Mouse (Mus musculus) hindbrain, embryonic 11.5 days (tissue): ENCODE data around the gene Gfi1b. TPM values are rescaled to one million over a fixed set of nuclear protein-coding genes. Genes with fewer than 3 reads are reported as not detected.

Source experiments
- ATAC-seq: fragments of 200-750 bp; cut with Nextera tagmentation; 2 replicates; pipeline ENCODE4 v1.8.0; 2017; ENCODE audit warnings: mild to moderate bottlenecking, moderate TSS enrichment, moderate library complexity; ENCODE audit not compliant: low FRiP score
- DNase-seq: peaks from one replicate; pipeline ENCODE4 v3.0.0-alpha.2; 2015; ENCODE audit warnings: low spot score
- H3K27ac ChIP-seq: fragments of 300-500 bp; sonication (generic); 2 replicates; pipeline ENCODE4 v1.5.1; 2014; ENCODE audit warnings: mild to moderate bottlenecking, low read depth, low read length
- H3K27me3 ChIP-seq: fragments of 300-500 bp; sonication (generic); 2 replicates; pipeline ENCODE4 v1.6.1; 2014; ENCODE audit warnings: mild to moderate bottlenecking, low read length, moderate library complexity, mixed read lengths; ENCODE audit not compliant: control insufficient read depth, insufficient read depth
- H3K36me3 ChIP-seq: fragments of 300-500 bp; sonication (generic); 2 replicates; pipeline ENCODE4 v1.6.1; 2014; ENCODE audit warnings: mild to moderate bottlenecking, low read length, moderate library complexity, mixed read lengths; ENCODE audit not compliant: control insufficient read depth, insufficient read depth
- H3K4me1 ChIP-seq: fragments of 300-500 bp; sonication (generic); replicated peaks from 2 replicates; pipeline ENCODE4 v1.6.1; 2014; ENCODE audit warnings: low read length, mixed read lengths; ENCODE audit not compliant: control insufficient read depth, insufficient read depth
- H3K4me2 ChIP-seq: fragments of 300-500 bp; sonication (generic); replicated peaks from 2 replicates; pipeline ENCODE4 v1.6.1; 2014; ENCODE audit warnings: mild to moderate bottlenecking, low read depth, low read length
- H3K4me3 ChIP-seq: fragments of 300-500 bp; sonication (generic); 2 replicates; pipeline ENCODE4 v1.5.1; 2014; ENCODE audit warnings: low read depth, low read length
- H3K9ac ChIP-seq: fragments of 300-500 bp; sonication (generic); 2 replicates; pipeline ENCODE4 v1.6.1; 2014; ENCODE audit warnings: low read depth, low read length
- H3K9me3 ChIP-seq: fragments of 300-500 bp; sonication (generic); 2 replicates; pipeline ENCODE4 v1.6.1; 2016; ENCODE audit warnings: low read length; ENCODE audit not compliant: control insufficient read depth
- WGBS: fragments of 180-500 bp; shearing (Covaris S2); extraction: QIAGEN DNeasy Blood & Tissue Kit; methylation state at CpG from one replicate; pipeline ENCODE4 v1.1.7; 2014; 5-methylcytosine and 5-hydroxymethylcytosine counted together
- polyA plus RNA-seq: library from polyadenylated mRNA; unstranded; fragments of >200 nt; fragmentation: Nextera tagmentation; extraction: Ambion mirVana; gene quantifications from 2 replicates; pipeline ENCODE4 v1.2.1, GENCODE M21; 2014

Gene Gfi1b
- polyA plus RNA-seq, 1 experiment from 2014 or later = 3.1 TPM

DNA sequence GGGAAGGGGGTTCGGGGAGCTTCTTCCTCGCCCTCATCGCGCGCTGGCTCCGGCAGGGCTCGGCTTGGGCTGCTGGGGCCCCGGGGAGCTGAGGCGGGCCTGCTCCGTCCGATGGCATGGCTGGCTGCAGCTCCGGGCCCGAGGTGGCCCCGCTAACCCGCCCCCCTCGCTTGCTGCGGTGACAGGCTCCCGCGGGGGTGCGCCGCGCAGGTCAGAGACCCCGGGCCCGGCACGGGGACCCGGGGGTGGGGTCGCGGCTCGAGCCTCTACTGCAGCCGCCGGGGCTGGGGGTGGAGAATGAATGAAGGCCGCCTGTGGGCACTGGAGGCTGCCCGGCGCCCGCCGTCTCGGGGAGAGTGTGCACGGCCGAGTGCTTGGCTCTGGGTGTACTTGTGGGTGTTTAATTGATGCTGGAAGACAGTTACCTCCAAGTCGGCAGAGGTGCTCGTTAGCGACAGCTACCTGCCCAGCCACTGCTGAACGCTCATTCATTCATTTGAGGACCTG, 19.7 kb upstream of the Gfi1b start:
- ATAC-seq (peak; percentile 72), DNase-seq (peak; percentile 61)
- no peaks in the 10 kb centered on the region for H3K9me3 ChIP-seq
- no peaks in the 10 kb centered on the region for H3K27me3 ChIP-seq
- H3K4me2 ChIP-seq = peak overlapping the region; percentile 60
- WGBS = under 1% methylated on average over 28 of the region's 43 CpGs
- peak overlapping the region; percentile 100 for H3K4me3 ChIP-seq
- peaks cover 4% of the 10 kb centered on the region; the same call in 1 of the 2 replicates for H3K4me1 ChIP-seq
- peak overlapping the region; percentile 89 for H3K27ac ChIP-seq
- peak overlapping the region; percentile 90 for H3K9ac ChIP-seq
- H3K36me3 ChIP-seq = no peaks in the 10 kb centered on the region

DNA sequence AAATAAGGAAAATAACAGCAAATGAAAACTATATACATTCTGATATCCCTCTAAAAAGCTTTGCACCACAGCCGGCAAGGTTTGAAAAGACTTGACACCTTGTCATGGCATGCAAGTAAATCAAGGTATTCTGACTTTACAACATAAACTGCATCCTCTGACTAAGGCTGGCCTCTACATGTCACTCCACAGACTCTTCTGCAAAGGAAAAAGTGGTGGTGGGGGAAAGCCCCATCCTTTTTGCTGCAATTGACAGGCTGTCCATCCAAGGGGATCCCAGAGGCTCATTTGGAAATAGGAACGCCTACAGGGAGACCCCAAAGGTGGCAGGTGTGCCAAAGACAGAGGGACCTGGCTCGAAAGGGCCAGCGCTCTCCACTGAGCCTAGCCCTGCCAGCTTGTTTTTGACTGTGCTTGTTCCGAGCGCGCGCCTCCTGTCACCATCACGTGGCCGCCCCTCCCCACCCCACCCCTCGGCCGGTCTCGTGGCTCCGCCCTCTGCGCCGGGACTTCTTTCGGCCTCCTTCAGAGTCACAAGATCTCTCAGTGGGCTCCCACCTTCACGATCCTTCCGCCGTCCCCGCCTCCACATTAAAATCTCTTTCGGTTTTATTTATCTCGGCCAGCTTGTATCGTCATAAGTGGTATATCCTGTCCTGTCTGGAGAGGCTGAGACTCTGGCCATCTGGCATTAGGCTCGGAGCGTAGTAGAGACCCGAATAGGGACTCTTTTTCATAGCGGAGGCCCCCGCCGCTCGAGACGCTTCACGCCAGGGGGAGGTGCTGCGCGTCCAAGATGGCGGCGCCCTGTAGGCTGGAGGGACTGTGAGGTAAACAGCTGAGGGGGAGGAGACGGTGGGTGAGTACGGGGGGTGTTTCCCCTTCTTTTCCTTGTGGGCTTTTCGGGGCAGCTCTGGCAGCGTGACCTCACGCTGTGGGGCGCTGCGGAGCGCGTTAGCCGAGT, 19.0 kb upstream of the Gfi1b start, which contains the start of gene Tsc1:
TSS of gene Tsc1 (plus strand) at position 768 of the 964 bp plus-strand sequence.
- H3K27ac ChIP-seq = peak within 1 kb of the TSS; percentile 89

DNA sequence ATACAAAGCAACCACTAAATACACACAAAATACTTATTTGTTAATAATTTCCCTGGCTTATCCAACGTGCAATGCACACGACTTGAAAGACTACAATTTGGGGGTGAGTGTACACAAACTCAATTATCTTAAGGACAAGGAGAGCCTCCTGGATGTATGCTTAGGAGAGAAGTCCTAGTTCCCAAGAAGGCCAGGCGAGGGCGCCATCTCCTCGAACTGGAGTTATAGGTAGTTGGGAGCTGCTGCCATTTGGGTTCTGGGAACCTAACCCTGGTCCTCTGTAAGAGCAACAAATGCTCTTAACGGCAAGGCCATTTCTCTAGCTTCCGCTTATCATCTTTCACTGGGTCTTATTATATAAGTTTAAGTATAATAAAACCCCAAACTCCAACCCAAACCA, 18.0 kb upstream of the Gfi1b start:
- 51% methylated on average over 7 of the region's 7 CpGs for WGBS
- Histone ChIP-seq H3K9me3 (no peaks in the 10 kb centered on the region), H3K4me2 (no peak overlapping the region), H3K27me3 (no peaks in the 10 kb centered on the region), H3K27ac (no peak overlapping the region), H3K4me1 (peaks cover 4% of the 10 kb centered on the region; the same call in 1 of the 2 replicates), H3K9ac (no peak overlapping the region), H3K4me3 (no peak overlapping the region), H3K36me3 (no peaks in the 10 kb centered on the region)
- peak; percentile 61 for DNase-seq
- ATAC-seq = no peak

More for the DNA sequence above, 19.0 kb upstream of the Gfi1b start, which contains the start of gene Tsc1:
- H3K9me3 ChIP-seq = no peaks in the 10 kb centered on the region
- no peaks in the 10 kb centered on the region for H3K27me3 ChIP-seq
- DNase-seq = peak; percentile 96
- H3K4me2 ChIP-seq = peak within 1 kb of the TSS; percentile 60
- 2% methylated on average over 46 of the region's 47 CpGs for whole genome bisulfite sequencing
- no peaks in the 10 kb centered on the region for H3K36me3 ChIP-seq
- peak; percentile 95 for ATAC-seq
- peak within 1 kb of the TSS; percentile 100 for H3K4me3 ChIP-seq
- peaks cover 4% of the 10 kb centered on the region; the same call in 1 of the 2 replicates for H3K4me1 ChIP-seq
- H3K9ac ChIP-seq = peak within 1 kb of the TSS; percentile 90

DNA sequence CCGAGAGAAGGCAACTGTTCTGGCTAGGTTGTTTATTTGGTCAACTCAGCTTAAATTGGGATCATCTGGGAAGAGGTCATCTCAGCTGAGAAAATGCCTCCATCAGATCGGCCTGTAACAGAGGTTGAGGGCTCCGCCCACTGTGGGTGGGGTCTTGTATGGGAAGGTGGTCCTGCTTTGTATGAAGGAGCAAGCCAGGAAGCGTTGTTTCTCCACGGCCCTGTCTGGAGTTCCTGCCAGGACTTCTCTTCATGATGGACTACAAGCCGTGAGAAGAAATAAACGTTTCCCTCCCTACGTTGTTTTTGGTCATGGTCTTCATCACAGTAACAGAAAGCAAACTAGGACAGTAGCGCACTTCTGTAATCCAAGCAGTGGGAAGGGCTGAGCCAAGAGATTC, 17.1 kb upstream of the Gfi1b start:
- DNase-seq (peak; percentile 73), ATAC-seq (no peak)
- Histone ChIP-seq H3K27me3 (no peaks in the 10 kb centered on the region), H3K4me1 (peaks cover 4% of the 10 kb centered on the region; the same call in 1 of the 2 replicates), H3K4me2 (no peak overlapping the region), H3K9ac (no peak overlapping the region), H3K27ac (no peak overlapping the region), H3K4me3 (no peak overlapping the region), H3K36me3 (no peaks in the 10 kb centered on the region), H3K9me3 (no peaks in the 10 kb centered on the region)
- WGBS = 6% methylated on average over 9 of the region's 9 CpGs

DNA sequence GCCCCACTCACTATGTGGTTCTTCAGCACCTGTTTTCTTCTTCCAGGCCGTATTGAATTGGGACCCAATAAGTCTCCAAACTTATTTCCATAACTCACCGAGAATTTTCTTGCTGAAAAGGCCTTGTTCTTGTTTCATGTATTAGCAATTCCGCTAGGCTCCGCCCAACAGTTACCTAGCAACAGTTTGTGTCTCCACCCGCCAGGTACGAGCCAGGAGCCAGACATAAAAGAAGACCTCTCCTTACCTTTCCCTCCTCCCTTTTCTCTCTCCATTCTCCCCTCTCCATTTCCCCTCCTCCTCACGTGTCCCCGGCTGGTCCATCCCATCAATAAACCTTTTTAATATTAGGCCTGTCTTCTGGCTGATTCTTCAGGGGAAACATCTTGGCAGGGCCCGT, 16.6 kb upstream of the Gfi1b start:
- 20% methylated on average over 9 of the region's 9 CpGs for WGBS
- Histone ChIP-seq H3K9ac (no peak overlapping the region), H3K4me3 (no peak overlapping the region), H3K36me3 (no peaks in the 10 kb centered on the region), H3K27me3 (no peaks in the 10 kb centered on the region), H3K4me1 (peaks cover 4% of the 10 kb centered on the region; the same call in 1 of the 2 replicates), H3K9me3 (no peaks in the 10 kb centered on the region), H3K4me2 (no peak overlapping the region), H3K27ac (no peak overlapping the region)
- DNase-seq = no peak
- no peak for ATAC-seq

DNA sequence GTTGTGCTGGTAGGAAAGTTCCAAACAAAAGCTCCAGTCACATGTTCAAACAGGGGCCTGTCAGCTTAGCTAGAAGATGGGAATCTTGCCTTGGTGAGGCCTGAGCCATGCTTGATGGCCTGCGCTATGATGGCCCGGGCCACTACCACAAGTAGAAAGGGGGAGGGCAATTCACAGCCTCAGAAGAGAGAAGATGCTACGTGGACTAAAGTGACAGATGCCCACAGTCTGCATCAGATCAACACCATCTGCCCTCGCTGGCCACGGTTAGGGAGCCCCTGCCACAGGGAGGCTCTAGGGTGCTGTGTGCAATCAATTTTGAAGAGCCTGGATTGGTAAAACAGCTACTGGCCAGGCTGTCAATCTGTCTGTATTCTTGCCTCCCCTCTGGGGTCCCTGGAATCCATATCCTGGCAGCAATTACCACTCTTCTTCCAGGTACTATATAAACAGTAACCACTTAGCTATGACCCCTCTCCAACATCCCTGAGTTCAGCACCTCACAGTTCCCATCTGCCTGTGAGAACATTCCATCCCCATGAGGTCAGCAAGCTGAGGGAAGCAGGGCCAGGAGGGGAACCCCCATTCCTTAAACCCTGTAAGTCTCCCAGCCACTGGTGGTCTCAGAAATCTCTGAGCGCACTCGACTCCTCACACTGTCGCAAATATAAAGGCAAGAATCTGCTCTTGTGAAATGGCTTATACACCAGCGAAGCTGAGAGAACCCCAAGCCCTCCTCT, 15.5 kb upstream of the Gfi1b start:
- Histone ChIP-seq H3K36me3 (no peaks in the 10 kb centered on the region), H3K27ac (no peak overlapping the region), H3K4me2 (no peak overlapping the region), H3K4me3 (no peak overlapping the region), H3K9me3 (no peaks in the 10 kb centered on the region), H3K4me1 (peaks cover 2% of the 10 kb centered on the region; the same call in 1 of the 2 replicates), H3K27me3 (no peaks in the 10 kb centered on the region), H3K9ac (no peak overlapping the region)
- DNase-seq = no peak
- ATAC-seq = no peak
- 80% methylated on average over 9 of the region's 9 CpGs for WGBS

DNA sequence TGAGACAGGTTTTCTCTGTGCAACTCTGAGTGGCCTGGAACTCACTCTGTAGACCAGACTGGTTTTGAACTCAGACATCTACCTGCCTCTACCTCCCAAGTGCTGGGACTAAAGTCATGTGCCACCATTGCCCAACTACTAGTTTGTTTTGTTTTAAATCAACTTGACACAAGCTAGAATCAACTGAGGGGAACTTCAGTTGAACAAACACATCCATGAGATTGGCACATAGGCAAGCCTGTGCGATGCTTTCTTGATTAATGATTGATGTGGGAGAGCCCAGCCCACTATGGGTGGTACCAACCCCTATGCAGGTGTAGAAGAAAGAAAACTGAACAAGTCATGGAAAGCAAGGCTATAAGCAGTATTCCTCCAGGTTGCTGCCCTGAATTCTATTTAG, 13.4 kb upstream of the Gfi1b start:
- Histone ChIP-seq H3K9me3 (no peaks in the 10 kb centered on the region), H3K4me1 (no peaks in the 10 kb centered on the region), H3K27me3 (no peaks in the 10 kb centered on the region), H3K4me2 (no peak overlapping the region), H3K9ac (no peak overlapping the region), H3K36me3 (no peaks in the 10 kb centered on the region), H3K4me3 (no peak overlapping the region), H3K27ac (no peak overlapping the region)
- no peak for DNase-seq
- WGBS = 92% methylated on average over 1 of the region's 1 CpGs
- ATAC-seq = no peak

DNA sequence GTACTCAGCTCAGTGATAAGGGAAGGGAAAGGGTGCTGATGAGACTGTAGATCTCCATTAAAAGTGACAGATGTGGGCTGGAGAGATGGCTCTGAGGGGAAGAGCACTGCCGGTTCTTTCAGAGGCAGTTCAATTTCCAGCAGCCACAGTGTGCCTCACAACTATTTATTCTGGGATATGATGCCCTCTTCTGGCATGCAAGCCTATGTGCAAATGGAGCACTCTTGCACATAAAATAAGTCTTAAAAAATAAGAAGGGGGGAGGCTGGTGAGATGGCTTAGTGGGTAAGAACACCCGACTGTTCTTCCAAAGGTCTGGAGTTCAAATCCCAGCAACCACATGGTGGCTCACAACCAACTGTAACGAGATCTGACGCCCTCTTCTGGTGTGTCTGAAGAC, 11.4 kb upstream of the Gfi1b start:
- Histone ChIP-seq H3K4me2 (no peak overlapping the region), H3K4me3 (no peak overlapping the region), H3K36me3 (no peaks in the 10 kb centered on the region), H3K9me3 (no peaks in the 10 kb centered on the region), H3K4me1 (no peaks in the 10 kb centered on the region), H3K27me3 (no peaks in the 10 kb centered on the region), H3K9ac (no peak overlapping the region), H3K27ac (no peak overlapping the region)
- WGBS = 61% methylated on average over 4 of the region's 4 CpGs
- no peak for ATAC-seq
- DNase-seq = no peak
